Mouse (Mus musculus) stomach, embryonic 14.5 days (tissue): Measurements from ENCODE around the gene Olfr1256. TPM values are rescaled to one million over a fixed set of nuclear protein-coding genes. Genes with fewer than 3 reads are reported as not detected.

Experiments used
- polyA plus RNA-seq: library from polyadenylated mRNA; unstranded; fragments of >200 nt; fragmentation: Nextera tagmentation; extraction: Ambion mirVana; gene quantifications from 2 replicates; pipeline ENCODE4 v1.2.1, GENCODE M21; 2014

The Olfr1256 gene
- polyA plus RNA-seq, 1 experiment from 2014 or later, result not detected

Other genes starting within 250 kb of the Olfr1256 start
- gene Olfr1246, start 248.4 kb downstream of the Olfr1256 start, polyA plus RNA-seq, result not detected in 2 replicates
- gene Olfr1247, start 227.4 kb downstream of the Olfr1256 start, polyA plus RNA-seq, result not detected in 2 replicates
- not detected in 2 replicates for gene Olfr1248, start 223.3 kb downstream of the Olfr1256 start, polyA plus RNA-seq
- not detected in 2 replicates for gene Olfr1249, start 206.6 kb downstream of the Olfr1256 start, polyA plus RNA-seq
- gene Olfr1250, start 180.1 kb downstream of the Olfr1256 start, polyA plus RNA-seq, result not detected in 2 replicates
- not detected in 2 replicates for gene Olfr1251, start 169.6 kb downstream of the Olfr1256 start, polyA plus RNA-seq
- not detected in 2 replicates for gene Olfr1252, start 116.5 kb downstream of the Olfr1256 start, polyA plus RNA-seq
- gene Olfr1253, start 84.5 kb downstream of the Olfr1256 start, polyA plus RNA-seq, result not detected in 2 replicates
- not detected in 2 replicates for gene Olfr1254, start 47.9 kb downstream of the Olfr1256 start, polyA plus RNA-seq
- not detected in 2 replicates for gene Olfr1255, start 29.5 kb downstream of the Olfr1256 start, polyA plus RNA-seq
- not detected in 2 replicates for gene Olfr48, start 6.7 kb upstream of the Olfr1256 start, polyA plus RNA-seq
- not detected in 2 replicates for gene Olfr1257, start 36.9 kb upstream of the Olfr1256 start, polyA plus RNA-seq
- not detected in 2 replicates for gene Olfr1258, start 85.8 kb upstream of the Olfr1256 start, polyA plus RNA-seq
- gene Olfr1259, start 107.1 kb upstream of the Olfr1256 start, polyA plus RNA-seq, result not detected in 2 replicates
- gene Olfr1260, start 132.8 kb upstream of the Olfr1256 start, polyA plus RNA-seq, result not detected in 2 replicates
- not detected in 2 replicates for gene Olfr1261, start 149.7 kb upstream of the Olfr1256 start, polyA plus RNA-seq
- not detected in 2 replicates for gene Olfr1262, start 158.6 kb upstream of the Olfr1256 start, polyA plus RNA-seq
- gene Olfr1263, start 170.6 kb upstream of the Olfr1256 start, polyA plus RNA-seq, result not detected in 2 replicates
- gene Olfr1264, start 184.0 kb upstream of the Olfr1256 start, polyA plus RNA-seq, result not detected in 2 replicates
- gene Olfr1265, start 193.8 kb upstream of the Olfr1256 start, polyA plus RNA-seq, result not detected in 2 replicates
- not detected in 2 replicates for gene Olfr140, start 222.0 kb upstream of the Olfr1256 start, polyA plus RNA-seq